Mouse (Mus musculus): ENCODE measurements around the gene Sgpp1. TPM values are rescaled to one million over a fixed set of nuclear protein-coding genes. Genes with fewer than 3 reads are reported as not detected.
A peak's percentile ranks its signal among the peaks of the same experiment; 100 is the strongest.

The Sgpp1 gene
- polyA plus RNA-seq, 1 experiment from 2014 or later: 16.2 TPM

DNA sequence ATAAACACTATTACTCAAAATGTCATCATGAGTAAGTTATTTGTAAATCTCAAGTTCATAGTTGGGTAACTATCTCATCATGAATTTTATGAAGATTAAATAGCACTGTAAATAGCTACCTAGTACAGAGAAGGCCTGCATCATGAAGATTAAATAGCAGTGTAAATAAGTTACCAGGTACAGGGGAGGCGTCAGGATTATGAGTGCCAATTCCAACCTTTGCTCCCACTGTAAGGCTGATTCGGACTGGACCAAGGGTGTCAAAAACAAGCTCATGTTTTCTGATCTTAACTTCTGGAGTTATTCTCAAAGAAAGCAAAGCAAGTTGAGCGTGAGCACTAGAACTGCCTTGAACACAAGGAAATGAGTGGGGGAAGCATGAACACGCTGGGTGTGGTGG, 51.9 kb downstream of the Sgpp1 start:
- Histone ChIP-seq H3K9ac (no peak overlapping the region), H3K27ac (replicated peaks) (no peak overlapping the region), H3K4me1 (no peaks in the 10 kb centered on the region), H3K4me2 (no peak overlapping the region), H3K9me3 (no peaks in the 10 kb centered on the region), H3K36me3 (no peaks in the 10 kb centered on the region), H3K27me3 (replicated peaks) (no peaks in the 10 kb centered on the region), H3K4me3 (no peak overlapping the region)
- 76% methylated on average over 4 of the region's 4 CpGs for WGBS
- no peak for ATAC-seq (ENCODE audit: extremely low read depth, insufficient number of reproducible peaks, low FRiP score, low TSS enrichment)

DNA sequence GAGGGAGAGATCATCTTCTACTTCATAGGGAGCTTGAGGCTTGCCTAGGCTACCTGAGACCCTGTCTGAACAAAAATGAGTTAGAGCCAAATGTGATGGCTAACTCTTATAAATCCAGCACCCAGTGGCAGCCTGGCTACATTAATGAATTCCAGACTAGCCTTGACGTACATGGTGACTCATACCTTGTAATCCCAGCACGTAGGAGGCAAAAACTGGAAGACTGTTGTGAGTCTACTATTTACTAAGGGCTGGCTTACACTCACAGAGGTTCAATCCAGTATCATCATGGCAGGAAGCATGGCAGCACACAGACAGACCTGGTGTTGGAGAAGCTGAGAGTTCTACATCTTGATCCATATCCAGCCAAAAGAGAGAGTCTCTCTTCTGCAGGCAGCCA, 52.7 kb downstream of the Sgpp1 start:
- H3K4me2 ChIP-seq: no peak overlapping the region

DNA sequence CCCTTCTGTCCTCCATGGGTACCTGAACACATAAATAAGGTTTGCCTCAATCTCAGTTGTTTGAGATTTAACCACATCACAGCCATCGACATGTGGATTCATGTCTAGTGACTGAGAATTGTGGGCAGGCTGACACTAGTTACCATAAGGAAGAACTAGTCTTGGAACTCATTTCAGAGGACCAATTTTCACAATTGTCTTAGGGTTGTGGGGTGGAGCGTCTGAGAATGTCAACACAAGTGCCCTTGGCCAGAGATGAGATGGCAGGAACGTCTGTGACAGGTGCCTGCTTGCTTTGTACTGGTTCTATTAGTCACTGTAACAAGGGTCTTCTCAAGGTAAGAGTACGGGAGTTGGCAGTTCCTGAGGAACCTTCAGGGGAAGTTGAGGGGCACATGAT, 54.4 kb downstream of the Sgpp1 start:
- H3K4me2 ChIP-seq: no peak overlapping the region
- no peak overlapping the region for H3K27ac ChIP-seq (replicated peaks)
- H3K9me3 ChIP-seq: no peaks in the 10 kb centered on the region
- H3K4me3 ChIP-seq: no peak overlapping the region
- no peaks in the 10 kb centered on the region for H3K36me3 ChIP-seq
- WGBS: 75% methylated on average over 4 of the region's 4 CpGs
- no peaks in the 10 kb centered on the region for H3K27me3 ChIP-seq (replicated peaks)
- H3K9ac ChIP-seq: no peak overlapping the region
- ATAC-seq (ENCODE audit: extremely low read depth, insufficient number of reproducible peaks, low FRiP score, low TSS enrichment): no peak
- H3K4me1 ChIP-seq: no peaks in the 10 kb centered on the region

More for the DNA sequence above, 52.7 kb downstream of the Sgpp1 start:
- Histone ChIP-seq H3K36me3 (no peaks in the 10 kb centered on the region), H3K4me3 (no peak overlapping the region), H3K27ac (replicated peaks) (no peak overlapping the region), H3K9ac (no peak overlapping the region), H3K4me1 (no peaks in the 10 kb centered on the region), H3K27me3 (replicated peaks) (no peaks in the 10 kb centered on the region), H3K9me3 (no peaks in the 10 kb centered on the region)
- WGBS: 71% methylated on average over 2 of the region's 2 CpGs
- ATAC-seq (ENCODE audit: extremely low read depth, insufficient number of reproducible peaks, low FRiP score, low TSS enrichment): no peak

DNA sequence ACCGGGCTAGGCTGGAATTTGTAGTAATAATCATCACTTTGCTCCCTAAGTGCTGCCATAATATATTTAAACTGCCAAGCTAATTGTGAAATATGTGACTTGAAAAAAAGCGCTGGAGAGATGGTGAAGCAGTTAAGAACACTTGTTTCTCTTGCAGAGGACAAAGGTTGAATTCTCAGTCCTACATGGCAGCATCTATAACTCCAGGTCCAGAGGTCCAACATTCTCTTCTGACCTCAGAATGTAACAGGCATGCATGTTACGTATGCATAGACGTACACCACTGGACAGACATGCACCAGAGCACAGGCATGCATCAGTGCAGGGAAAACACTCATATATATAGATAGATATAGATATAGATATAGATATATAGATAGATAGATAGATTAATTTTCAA, 57.1 kb downstream of the Sgpp1 start:
- ATAC-seq (ENCODE audit: extremely low read depth, insufficient number of reproducible peaks, low FRiP score, low TSS enrichment): no peak
- no peaks in the 10 kb centered on the region for H3K27me3 ChIP-seq (replicated peaks)
- 90% methylated on average over 4 of the region's 4 CpGs for WGBS

DNA sequence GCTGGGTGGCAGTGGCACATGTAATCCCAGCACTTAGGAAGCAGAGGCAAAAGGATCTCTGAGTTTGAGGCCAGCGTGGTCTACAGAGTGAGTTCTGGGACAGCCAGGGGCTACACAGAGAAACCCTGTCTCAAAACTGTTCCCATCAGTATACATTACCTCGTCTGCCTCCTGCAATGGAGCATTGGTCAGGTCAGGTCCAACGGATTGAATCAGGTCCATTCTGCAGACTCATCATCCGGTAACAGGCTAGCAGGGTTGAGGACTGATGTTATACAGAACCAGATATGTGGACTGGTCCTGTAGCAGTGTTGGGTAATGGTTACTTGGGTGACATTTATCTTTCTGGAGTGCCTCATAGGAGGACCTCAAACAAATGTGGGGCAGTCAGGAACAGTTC, 62.9 kb downstream of the Sgpp1 start:
- 90% methylated on average over 4 of the region's 4 CpGs for WGBS
- H3K9me3 ChIP-seq: no peaks in the 10 kb centered on the region
- no peak overlapping the region for H3K27ac ChIP-seq (replicated peaks)
- H3K4me2 ChIP-seq: no peak overlapping the region
- H3K9ac ChIP-seq: no peak overlapping the region
- no peaks in the 10 kb centered on the region for H3K27me3 ChIP-seq (replicated peaks)
- no peak for ATAC-seq (ENCODE audit: extremely low read depth, insufficient number of reproducible peaks, low FRiP score, low TSS enrichment)
- no peak overlapping the region for H3K4me3 ChIP-seq
- peaks cover 17% of the 10 kb centered on the region for H3K4me1 ChIP-seq
- no peaks in the 10 kb centered on the region for H3K36me3 ChIP-seq

More for the DNA sequence above, 57.1 kb downstream of the Sgpp1 start:
- H3K9ac ChIP-seq: no peak overlapping the region
- H3K36me3 ChIP-seq: no peaks in the 10 kb centered on the region
- H3K4me1 ChIP-seq: no peaks in the 10 kb centered on the region
- H3K27ac ChIP-seq (replicated peaks): no peak overlapping the region
- no peak overlapping the region for H3K4me3 ChIP-seq
- no peak overlapping the region for H3K4me2 ChIP-seq
- no peaks in the 10 kb centered on the region for H3K9me3 ChIP-seq

DNA sequence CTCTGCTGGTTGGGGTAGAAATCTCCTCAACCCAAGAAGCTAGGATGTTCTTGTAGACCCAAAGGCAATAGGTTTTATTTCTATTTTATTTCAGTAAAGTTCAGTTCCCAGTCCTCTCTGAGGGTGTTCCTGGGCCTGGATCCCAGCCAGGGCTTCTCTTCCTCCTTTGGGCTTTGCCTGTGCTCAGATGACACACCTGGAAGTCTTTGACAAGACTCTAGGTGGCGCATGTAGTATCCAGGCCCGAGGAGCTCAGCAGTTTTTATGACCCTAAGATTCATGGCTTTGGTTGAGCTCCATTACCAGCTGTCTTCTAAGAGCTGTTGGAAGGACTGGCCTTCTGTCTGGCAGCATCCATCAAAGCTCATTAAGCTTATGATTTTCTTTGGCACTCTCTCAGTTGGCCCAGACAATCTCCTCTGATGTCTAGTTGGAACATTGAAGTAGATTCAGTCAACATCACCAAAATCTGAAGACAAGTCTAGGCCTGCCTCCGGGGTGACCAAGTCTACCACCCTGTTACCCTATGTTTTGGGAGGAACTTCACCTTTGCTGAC, 63.7 kb downstream of the Sgpp1 start:
- H3K4me3 ChIP-seq: no peak overlapping the region

DNA sequence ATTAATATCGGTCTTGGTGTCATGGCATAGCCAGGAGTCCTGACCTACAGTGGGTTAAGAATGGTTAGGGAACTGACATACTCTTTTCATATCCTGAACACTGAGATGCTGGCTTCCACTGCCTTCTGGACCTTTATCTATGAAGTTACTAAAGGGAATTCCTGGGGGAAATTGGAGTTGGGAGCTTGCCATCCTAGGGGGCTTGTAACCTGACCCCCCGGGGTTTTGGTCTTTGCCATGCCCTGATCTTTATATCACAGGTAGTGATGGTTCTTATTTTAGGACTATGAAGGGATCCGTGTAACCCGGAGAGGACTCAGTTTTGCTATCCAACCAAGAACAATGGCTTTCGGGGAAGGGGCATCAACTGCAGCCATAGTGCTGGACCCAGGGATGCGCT, 64.9 kb downstream of the Sgpp1 start:
- 82% methylated on average over 6 of the region's 6 CpGs for WGBS
- Histone ChIP-seq H3K4me2 (peak overlapping the region; percentile 92), H3K36me3 (no peaks in the 10 kb centered on the region), H3K4me3 (peak overlapping the region; percentile 82), H3K4me1 (peaks cover 17% of the 10 kb centered on the region), H3K9ac (peak overlapping the region; percentile 84), H3K9me3 (no peaks in the 10 kb centered on the region), H3K27me3 (replicated peaks) (no peaks in the 10 kb centered on the region), H3K27ac (replicated peaks) (no peak overlapping the region)
- ATAC-seq (ENCODE audit: extremely low read depth, insufficient number of reproducible peaks, low FRiP score, low TSS enrichment): no peak

More for the DNA sequence above, 63.7 kb downstream of the Sgpp1 start:
- H3K27ac ChIP-seq (replicated peaks): no peak overlapping the region
- H3K9me3 ChIP-seq: no peaks in the 10 kb centered on the region
- WGBS: 89% methylated on average over 3 of the region's 3 CpGs
- H3K27me3 ChIP-seq (replicated peaks): no peaks in the 10 kb centered on the region
- H3K9ac ChIP-seq: no peak overlapping the region
- ATAC-seq (ENCODE audit: extremely low read depth, insufficient number of reproducible peaks, low FRiP score, low TSS enrichment): no peak
- H3K4me1 ChIP-seq: peaks cover 17% of the 10 kb centered on the region
- no peak overlapping the region for H3K4me2 ChIP-seq
- H3K36me3 ChIP-seq: no peaks in the 10 kb centered on the region

DNA sequence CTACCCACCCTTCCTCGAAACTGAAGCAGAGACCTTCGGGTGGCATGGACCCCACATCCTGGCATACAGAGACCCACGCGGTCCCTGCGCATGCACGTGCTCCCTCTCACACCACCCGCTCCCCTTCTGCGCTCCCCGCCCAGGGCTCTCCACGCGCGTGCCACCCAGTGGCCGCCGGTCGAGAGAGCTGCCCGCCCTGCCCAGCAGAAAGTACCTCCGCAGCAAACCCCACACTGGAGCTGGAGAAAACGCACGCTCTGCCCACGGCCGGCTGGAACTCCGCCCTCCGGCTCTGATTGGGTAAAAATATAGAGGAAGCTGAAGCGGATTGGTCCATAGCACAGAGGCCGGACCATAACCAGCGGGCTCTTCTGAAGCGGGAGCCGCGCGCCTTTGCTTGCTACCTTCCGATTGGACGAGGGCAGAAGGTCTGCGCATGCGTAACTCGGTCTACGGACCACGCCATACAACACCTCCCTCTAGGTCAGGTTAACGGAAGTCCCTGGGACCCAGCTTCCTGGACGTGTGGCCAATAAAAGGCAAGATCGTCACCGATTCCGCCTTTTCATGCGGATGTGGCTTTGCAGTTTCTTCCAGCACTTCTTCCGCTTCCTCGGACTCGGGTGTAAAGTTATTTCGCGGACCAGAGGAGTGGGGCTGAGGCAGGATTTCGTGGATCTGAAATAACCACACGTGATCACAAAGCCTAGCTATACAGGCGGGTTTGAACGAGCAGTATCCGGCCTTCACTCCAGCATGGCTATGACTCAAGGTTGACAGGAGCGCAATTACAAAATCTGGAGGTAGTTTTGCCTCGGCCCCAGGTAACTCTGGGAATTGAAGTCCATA, 66.0 kb downstream of the Sgpp1 start, which contains the start of gene Wdr89:
Wdr89 (minus strand) TSS at position 280 of the 849 bp plus-strand sequence.
- under 1% methylated on average over 55 of the region's 55 CpGs for WGBS

DNA sequence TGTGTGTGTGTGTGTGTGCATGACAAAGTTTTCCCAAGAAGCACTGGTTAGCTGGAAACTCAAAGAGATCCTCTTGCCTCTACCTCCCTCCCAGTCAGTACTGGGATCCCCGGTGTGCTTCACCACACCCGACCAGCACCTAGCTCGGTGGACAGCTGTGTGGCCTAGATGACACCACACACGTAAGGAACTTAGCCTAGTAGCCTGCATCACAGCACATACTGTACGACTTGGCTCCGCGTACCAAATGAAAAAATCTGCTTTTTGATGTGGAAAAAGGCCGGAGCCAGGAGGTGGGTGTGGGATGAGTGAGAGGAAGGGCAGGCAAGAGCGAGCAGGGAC, 66.6 kb downstream of the Sgpp1 start:
- no peak for ATAC-seq (ENCODE audit: extremely low read depth, insufficient number of reproducible peaks, low FRiP score, low TSS enrichment)
- H3K27me3 ChIP-seq (replicated peaks): no peaks in the 10 kb centered on the region

More for the DNA sequence above, 66.0 kb downstream of the Sgpp1 start, which contains the start of gene Wdr89:
- no peaks in the 10 kb centered on the region for H3K9me3 ChIP-seq
- peak within 1 kb of the TSS; percentile 92 for H3K27ac ChIP-seq (replicated peaks)
- H3K4me3 ChIP-seq: peak within 1 kb of the TSS; percentile 82
- ATAC-seq (ENCODE audit: extremely low read depth, insufficient number of reproducible peaks, low FRiP score, low TSS enrichment): peak; percentile 99
- peaks cover 17% of the 10 kb centered on the region for H3K4me1 ChIP-seq
- H3K9ac ChIP-seq: peak within 1 kb of the TSS; percentile 90
- peak within 1 kb of the TSS; percentile 92 for H3K4me2 ChIP-seq
- no peaks in the 10 kb centered on the region for H3K36me3 ChIP-seq
- no peaks in the 10 kb centered on the region for H3K27me3 ChIP-seq (replicated peaks)

DNA sequence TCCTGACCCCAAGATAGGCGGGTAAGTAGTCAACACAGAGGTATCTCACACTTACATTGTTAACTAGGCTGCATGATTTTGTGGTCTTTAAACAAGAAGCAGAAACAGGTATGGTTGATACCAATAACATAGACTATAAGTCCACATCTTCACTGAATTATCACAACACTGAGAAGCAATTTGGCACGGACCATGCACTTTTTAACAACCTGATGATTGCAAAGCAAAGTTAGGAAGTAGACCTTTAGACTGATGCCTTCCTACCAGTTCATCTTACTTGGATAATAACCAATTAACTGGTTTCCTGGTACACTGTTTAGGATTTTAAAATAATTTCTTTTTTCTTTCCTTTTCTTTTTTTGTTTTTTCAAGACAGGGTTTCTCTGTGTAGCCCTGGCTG, 67.3 kb downstream of the Sgpp1 start:
- ATAC-seq (ENCODE audit: extremely low read depth, insufficient number of reproducible peaks, low FRiP score, low TSS enrichment): no peak
- Histone ChIP-seq H3K9me3 (no peaks in the 10 kb centered on the region), H3K4me2 (peak overlapping the region; percentile 92), H3K27me3 (replicated peaks) (no peaks in the 10 kb centered on the region), H3K4me1 (peaks cover 17% of the 10 kb centered on the region), H3K27ac (replicated peaks) (no peak overlapping the region), H3K9ac (peak overlapping the region; percentile 90; the same call in 1 of the 2 replicates), H3K4me3 (0 out of 2 replicates have a peak overlapping the region, but pooled peaks have one; percentile 82), H3K36me3 (no peaks in the 10 kb centered on the region)
- WGBS: 79% methylated on average over 2 of the region's 2 CpGs

More for the DNA sequence above, 66.6 kb downstream of the Sgpp1 start:
- peak overlapping the region; percentile 92 for H3K4me2 ChIP-seq
- 2% methylated on average over 9 of the region's 9 CpGs for WGBS
- H3K4me1 ChIP-seq: peaks cover 17% of the 10 kb centered on the region
- H3K27ac ChIP-seq (replicated peaks): peak overlapping the region; percentile 89
- no peaks in the 10 kb centered on the region for H3K9me3 ChIP-seq
- H3K4me3 ChIP-seq: peak overlapping the region; percentile 82
- peak overlapping the region; percentile 90 for H3K9ac ChIP-seq
- no peaks in the 10 kb centered on the region for H3K36me3 ChIP-seq

DNA sequence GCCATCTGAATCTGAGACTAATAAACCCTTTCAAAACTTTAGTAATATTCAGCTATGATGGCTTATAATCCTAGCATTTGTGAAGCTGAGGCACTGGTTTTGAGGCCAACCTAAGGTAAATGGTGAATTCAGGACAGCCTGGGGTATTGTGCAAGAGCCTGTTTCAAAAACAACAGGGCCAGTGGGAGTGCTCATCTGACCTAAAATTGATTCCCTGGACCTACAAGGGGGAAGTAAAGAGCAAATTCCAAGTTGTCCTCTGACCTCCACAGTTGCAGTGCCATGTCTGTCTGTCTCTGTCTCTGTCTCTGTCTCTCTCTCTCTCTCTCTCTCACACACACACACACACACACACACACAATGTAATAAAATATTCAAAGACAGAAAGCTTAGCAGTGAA, 68.6 kb downstream of the Sgpp1 start:
- H3K4me2 ChIP-seq: no peak overlapping the region
- H3K4me1 ChIP-seq: peaks cover 17% of the 10 kb centered on the region
- no peaks in the 10 kb centered on the region for H3K36me3 ChIP-seq
- ATAC-seq (ENCODE audit: extremely low read depth, insufficient number of reproducible peaks, low FRiP score, low TSS enrichment): no peak
- no peaks in the 10 kb centered on the region for H3K27me3 ChIP-seq (replicated peaks)
- no peak overlapping the region for H3K9ac ChIP-seq
- no peak overlapping the region for H3K27ac ChIP-seq (replicated peaks)
- no peak overlapping the region for H3K4me3 ChIP-seq
- no peaks in the 10 kb centered on the region for H3K9me3 ChIP-seq

DNA sequence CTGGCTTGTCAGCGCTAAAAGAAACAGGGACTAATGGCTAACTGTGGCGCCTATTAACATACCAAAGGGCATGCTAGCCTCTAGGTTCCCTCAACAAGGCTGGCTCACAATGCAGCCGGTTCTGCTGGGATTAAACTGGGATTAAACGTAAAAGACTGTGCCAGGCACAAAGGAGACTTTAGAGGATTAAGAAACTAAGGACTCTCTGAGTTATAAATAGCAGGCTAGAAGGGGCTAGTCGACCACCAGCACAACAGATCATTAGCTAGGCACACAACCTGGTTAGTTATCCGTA, 71.1 kb downstream of the Sgpp1 start:
- H3K36me3 ChIP-seq: no peaks in the 10 kb centered on the region
- no peaks in the 10 kb centered on the region for H3K9me3 ChIP-seq
- no peak overlapping the region for H3K4me3 ChIP-seq
- H3K9ac ChIP-seq: no peak overlapping the region
- no peak for ATAC-seq (ENCODE audit: extremely low read depth, insufficient number of reproducible peaks, low FRiP score, low TSS enrichment)
- peaks cover 6% of the 10 kb centered on the region; the same call in 1 of the 2 replicates for H3K4me1 ChIP-seq
- no peaks in the 10 kb centered on the region for H3K27me3 ChIP-seq (replicated peaks)
- H3K4me2 ChIP-seq: no peak overlapping the region
- H3K27ac ChIP-seq (replicated peaks): no peak overlapping the region
- 45% methylated on average over 6 of the region's 6 CpGs for WGBS

Measured in heart, embryonic 13.5 days (tissue).